Mouse (Mus musculus): ENCODE results near the gene Selenbp1. TPM values are rescaled to one million over a fixed set of nuclear protein-coding genes. Genes with fewer than 3 reads are reported as not detected.
"Not testable (repeated sequence)": the region's sequence is repeated elsewhere in the genome, so short reads cannot be mapped to it uniquely, and the experiment has no call there.

The Selenbp1 gene
- polyA plus RNA-seq, 2 experiments, result 43.5 to 56.7 TPM

DNA sequence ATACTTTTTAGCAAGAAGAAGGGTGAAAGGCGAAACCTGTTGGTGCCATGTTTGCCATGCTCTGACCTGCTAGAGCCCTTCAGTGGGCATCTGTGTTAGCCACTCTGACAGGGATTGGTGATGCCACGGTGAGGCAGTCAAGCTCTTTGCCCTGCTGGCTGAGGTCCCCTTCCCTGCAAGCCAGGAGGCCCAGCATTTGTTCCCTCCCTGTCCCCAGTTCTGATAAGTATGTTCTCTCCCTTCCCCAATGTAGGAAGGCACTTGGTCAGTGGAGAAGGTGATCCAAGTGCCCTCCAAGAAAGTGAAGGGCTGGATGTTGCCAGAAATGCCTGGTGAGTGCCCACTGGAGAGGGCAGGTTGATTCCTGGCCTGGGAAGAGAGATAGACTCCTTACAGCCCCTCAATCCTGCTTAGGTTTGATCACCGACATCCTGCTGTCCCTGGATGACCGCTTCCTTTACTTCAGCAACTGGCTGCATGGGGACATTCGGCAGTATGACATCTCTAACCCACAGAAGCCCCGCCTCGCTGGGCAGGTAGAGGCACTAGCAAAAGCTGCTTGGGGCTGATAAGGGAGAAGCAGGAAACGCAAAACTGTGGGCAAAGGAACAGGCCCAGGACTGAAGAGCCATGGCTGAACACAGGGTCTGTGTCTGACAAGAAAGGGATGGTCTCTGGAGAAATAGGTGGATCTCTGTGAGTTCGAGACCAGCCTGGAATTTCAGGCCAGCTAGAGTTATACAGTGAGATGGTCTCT, 9.5 kb downstream of the Selenbp1 start:
- peak overlapping the region; percentile 31 for H3K9ac ChIP-seq (replicated peaks)
- peak; percentile 80 to 81 (median 80) for DNase-seq (ENCODE audit: low read depth in 3 of 3, low spot score in 3 of 3)
- not testable (repeated sequence) for H3K4me3 ChIP-seq (ENCODE audit: insufficient read depth in 1 of 2, low read depth in 2 of 2, low read length in 2 of 2); H3K27me3 ChIP-seq (ENCODE audit: control insufficient read depth, insufficient read depth, low read length); H3K9me3 ChIP-seq (ENCODE audit: control insufficient read depth, low read length); H3K36me3 ChIP-seq (replicated peaks; ENCODE audit: control insufficient read depth, insufficient read depth, low read depth)
- 28% methylated on average over 7 of the region's 9 CpGs for WGBS (ENCODE audit: insufficient replicate concordance)
- H3K27ac ChIP-seq, result peak overlapping the region; percentile 83
- H3K4me1 ChIP-seq (replicated peaks; ENCODE audit: control insufficient read depth in 2 of 2, insufficient read depth in 2 of 2, low read length in 1 of 2), result peaks cover 12 to 16% of the 10 kb centered on the region in 2 experiments
- peak; percentile 85 for TF ChIP-seq EP300 (IDR thresholded peaks at IDR 0.05; ENCODE audit: low read depth)
- peak; percentile 94 for ATAC-seq (ENCODE audit: insufficient read depth)
- H3K4me2 ChIP-seq (ENCODE audit: low read depth), result peak overlapping the region; percentile 47

- H3K27me3 ChIP-seq (ENCODE audit: control insufficient read depth, insufficient read depth, low read length); H3K9ac ChIP-seq (replicated peaks); H3K4me2 ChIP-seq (ENCODE audit: low read depth); H3K36me3 ChIP-seq (replicated peaks; ENCODE audit: control insufficient read depth, insufficient read depth, low read depth); H3K9me3 ChIP-seq (ENCODE audit: control insufficient read depth, low read length); H3K4me3 ChIP-seq (ENCODE audit: insufficient read depth in 1 of 2, low read depth in 2 of 2, low read length in 2 of 2); DNase-seq (ENCODE audit: low read depth in 3 of 3, low spot score in 3 of 3): not testable (repeated sequence)
- 19% methylated on average over 3 of the region's 4 CpGs for WGBS (ENCODE audit: insufficient replicate concordance)
- peak; percentile 82 for TF ChIP-seq CTCF (IDR thresholded peaks at IDR 0.05; ENCODE audit: low read depth)
- Histone ChIP-seq H3K27ac (peak overlapping the region; percentile 72), H3K4me1 (replicated peaks; ENCODE audit: control insufficient read depth in 2 of 2, insufficient read depth in 2 of 2, low read length in 1 of 2) (peaks cover 12 to 16% of the 10 kb centered on the region in 2 experiments)
- ATAC-seq (ENCODE audit: insufficient read depth), result peak; percentile 24; the same call in 1 of the 2 replicates
Observed at GRCm38 (mm10) chr3:94943706-94944105, 10.8 kb downstream of the Selenbp1 start.

- DNase-seq (ENCODE audit: low read depth in 3 of 3, low spot score in 3 of 3), result no peak
- H3K27ac ChIP-seq, result no peak overlapping the region
- 52% methylated on average over 3 of the region's 3 CpGs for WGBS (ENCODE audit: insufficient replicate concordance)
- ATAC-seq (ENCODE audit: insufficient read depth), result no peak
- 0 out of 2 replicates have a peak, but pooled peaks have one; percentile 14 for TF ChIP-seq EP300 (IDR thresholded peaks at IDR 0.05; ENCODE audit: low read depth)
- TF ChIP-seq CTCF (IDR thresholded peaks at IDR 0.05; ENCODE audit: low read depth), result peak; percentile 69
- H3K4me3 ChIP-seq (ENCODE audit: insufficient read depth in 1 of 2, low read depth in 2 of 2, low read length in 2 of 2), result no peak overlapping the region
- H3K27me3 ChIP-seq (ENCODE audit: control insufficient read depth, insufficient read depth, low read length), result no peaks in the 10 kb centered on the region
- peaks cover 9 to 11% of the 10 kb centered on the region in 2 experiments for H3K4me1 ChIP-seq (replicated peaks; ENCODE audit: control insufficient read depth in 2 of 2, insufficient read depth in 2 of 2, low read length in 1 of 2)
- H3K4me2 ChIP-seq (ENCODE audit: low read depth), result no peak overlapping the region
- H3K9ac ChIP-seq (replicated peaks), result no peak overlapping the region
- H3K9me3 ChIP-seq (ENCODE audit: control insufficient read depth, low read length), result no peaks in the 10 kb centered on the region
- no peaks in the 10 kb centered on the region for H3K36me3 ChIP-seq (replicated peaks; ENCODE audit: control insufficient read depth, insufficient read depth, low read depth)
Observed at GRCm38 (mm10) chr3:94948066-94948614, 15.3 kb downstream of the Selenbp1 start.

- no peak for ATAC-seq (ENCODE audit: insufficient read depth)
- H3K27ac ChIP-seq, result no peak overlapping the region
- TF ChIP-seq CTCF (IDR thresholded peaks at IDR 0.05; ENCODE audit: low read depth), result no peak
- no peak for TF ChIP-seq EP300 (IDR thresholded peaks at IDR 0.05; ENCODE audit: low read depth)
- no peak overlapping the region for H3K4me3 ChIP-seq (ENCODE audit: insufficient read depth in 1 of 2, low read depth in 2 of 2, low read length in 2 of 2)
- no peaks in the 10 kb centered on the region for H3K27me3 ChIP-seq (ENCODE audit: control insufficient read depth, insufficient read depth, low read length)
- no peak overlapping the region for H3K4me2 ChIP-seq (ENCODE audit: low read depth)
- no peaks in the 10 kb centered on the region for H3K9me3 ChIP-seq (ENCODE audit: control insufficient read depth, low read length)
- 34% methylated on average over 3 of the region's 3 CpGs for WGBS (ENCODE audit: insufficient replicate concordance)
- H3K4me1 ChIP-seq (replicated peaks; ENCODE audit: control insufficient read depth in 2 of 2, insufficient read depth in 2 of 2, low read length in 1 of 2), result peaks cover 8 to 9% of the 10 kb centered on the region in 2 experiments
- DNase-seq (ENCODE audit: low read depth in 3 of 3, low spot score in 3 of 3), result no peak
- H3K36me3 ChIP-seq (replicated peaks; ENCODE audit: control insufficient read depth, insufficient read depth, low read depth), result no peaks in the 10 kb centered on the region
- no peak overlapping the region for H3K9ac ChIP-seq (replicated peaks)
Observed at GRCm38 (mm10) chr3:94949645-94950044, 16.8 kb downstream of the Selenbp1 start.

- Histone ChIP-seq H3K4me2 (ENCODE audit: low read depth) (peak overlapping the region; percentile 96), H3K27ac (no peak overlapping the region), H3K9ac (replicated peaks) (no peak overlapping the region), H3K4me3 (ENCODE audit: insufficient read depth in 1 of 2, low read depth in 2 of 2, low read length in 2 of 2) (no peak overlapping the region; a peak in 1 of 4 replicates), H3K36me3 (replicated peaks; ENCODE audit: control insufficient read depth, insufficient read depth, low read depth) (no peaks in the 10 kb centered on the region), H3K4me1 (replicated peaks; ENCODE audit: control insufficient read depth in 2 of 2, insufficient read depth in 2 of 2, low read length in 1 of 2) (peaks cover 8 to 12% of the 10 kb centered on the region in 2 experiments), H3K27me3 (ENCODE audit: control insufficient read depth, insufficient read depth, low read length) (no peaks in the 10 kb centered on the region), H3K9me3 (ENCODE audit: control insufficient read depth, low read length) (no peaks in the 10 kb centered on the region)
- no peak for TF ChIP-seq EP300 (IDR thresholded peaks at IDR 0.05; ENCODE audit: low read depth)
- TF ChIP-seq CTCF (IDR thresholded peaks at IDR 0.05; ENCODE audit: low read depth), result no peak
- no peak for ATAC-seq (ENCODE audit: insufficient read depth)
- WGBS (ENCODE audit: insufficient replicate concordance), result 65% methylated on average over 5 of the region's 5 CpGs
- DNase-seq (ENCODE audit: low read depth in 3 of 3, low spot score in 3 of 3), result no peak
Observed at GRCm38 (mm10) chr3:94952806-94953205, 19.9 kb downstream of the Selenbp1 start.

All from liver, embryonic 14.5 days (tissue).